Mouse (Mus musculus) neural tube, embryonic 10.5 days (tissue): Measurements from ENCODE around the gene Gemin5.
"Not testable (repeated sequence)": the region's sequence is repeated elsewhere in the genome, so short reads cannot be mapped to it uniquely, and the experiment has no call there.

Experiments
- DNase-seq: peaks from one replicate; pipeline ENCODE4 v3.0.0-alpha.2; 2017; ENCODE audit warnings: low spot score; ENCODE audit errors: extremely low spot score

Gene Gemin5

DNA sequence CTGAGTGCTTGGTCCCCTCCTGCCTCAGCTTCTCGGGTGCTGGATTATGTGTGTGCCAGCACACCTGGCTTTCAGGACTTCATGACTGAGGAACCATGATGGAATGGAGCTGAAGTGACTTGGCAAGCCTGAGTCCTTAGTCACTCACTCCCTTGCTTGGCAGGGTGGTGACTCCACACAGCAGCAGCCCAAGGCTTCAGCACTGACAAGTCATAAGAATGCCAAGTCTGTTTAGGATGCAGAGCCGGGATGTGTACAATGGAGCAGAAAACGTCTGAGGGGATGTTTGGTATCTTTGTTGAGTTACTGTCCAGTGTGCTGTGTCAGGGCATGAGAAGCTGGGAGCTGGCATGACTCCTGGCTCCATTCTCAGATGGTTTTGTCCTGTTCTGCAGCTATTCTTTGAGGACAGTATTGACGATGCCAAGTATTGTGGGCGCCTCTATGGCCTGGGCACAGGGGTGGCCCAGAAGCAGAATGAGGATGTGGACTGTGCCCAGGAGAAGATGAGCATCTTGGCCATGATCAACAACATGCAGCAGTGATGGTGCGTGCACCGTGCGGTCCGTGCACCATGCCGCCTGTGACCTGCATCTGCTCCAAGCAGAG, 51.2 kb downstream of the Gemin5 start:
- DNase-seq = no peak

DNA sequence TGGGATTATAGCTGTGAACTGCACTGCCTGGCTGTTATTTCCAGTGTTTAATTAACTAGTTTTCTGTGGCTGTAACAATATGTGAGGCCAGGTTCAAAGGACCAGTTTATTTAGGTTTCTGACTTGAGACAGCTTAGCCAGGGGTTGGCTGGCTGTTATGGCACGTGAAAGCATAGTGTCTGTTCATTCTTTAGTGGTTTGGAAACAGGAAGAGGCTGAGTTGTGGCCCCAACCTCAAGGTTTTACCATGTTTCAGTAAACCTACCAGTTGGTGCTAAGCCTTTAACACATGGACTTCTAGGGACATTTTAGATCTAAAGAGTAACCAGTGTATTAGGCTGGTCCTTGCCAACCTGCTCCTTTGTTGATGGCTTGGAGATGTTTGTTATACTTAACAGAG, 51.8 kb downstream of the Gemin5 start:
- no peak for DNase-seq

DNA sequence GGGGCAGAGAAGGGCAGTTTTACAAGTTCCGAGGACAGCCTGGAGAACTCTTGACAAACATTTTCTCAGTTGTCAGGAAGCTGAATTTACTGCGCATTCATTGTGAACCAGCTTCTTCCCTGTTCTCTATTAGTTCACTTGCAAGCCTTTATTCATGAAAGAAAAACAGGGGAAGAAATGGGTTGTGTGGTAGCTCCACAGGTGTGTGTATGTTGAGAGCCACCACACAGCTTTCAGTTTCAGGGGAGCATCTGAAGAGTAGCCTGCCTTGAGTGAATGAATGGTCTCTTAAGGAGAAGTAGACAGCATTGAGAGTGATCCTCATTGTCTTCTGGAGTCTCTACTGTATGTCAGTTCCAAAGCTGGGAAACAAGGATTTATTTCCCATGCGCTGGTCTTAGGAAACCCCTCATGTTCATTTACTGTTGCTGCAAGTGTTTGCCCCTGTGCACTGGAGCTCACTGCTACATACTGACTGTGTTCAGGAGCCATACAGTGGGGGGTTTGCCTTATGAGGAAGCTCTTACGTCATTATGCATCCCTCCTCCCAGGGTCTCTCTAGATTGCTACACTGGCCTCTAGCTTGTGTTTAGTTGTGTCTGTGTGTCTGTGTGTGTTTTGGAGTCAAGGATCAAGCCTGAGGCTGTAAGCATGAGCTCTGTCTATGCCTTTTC, 60.5 kb downstream of the Gemin5 start:
- no peak for DNase-seq

DNA sequence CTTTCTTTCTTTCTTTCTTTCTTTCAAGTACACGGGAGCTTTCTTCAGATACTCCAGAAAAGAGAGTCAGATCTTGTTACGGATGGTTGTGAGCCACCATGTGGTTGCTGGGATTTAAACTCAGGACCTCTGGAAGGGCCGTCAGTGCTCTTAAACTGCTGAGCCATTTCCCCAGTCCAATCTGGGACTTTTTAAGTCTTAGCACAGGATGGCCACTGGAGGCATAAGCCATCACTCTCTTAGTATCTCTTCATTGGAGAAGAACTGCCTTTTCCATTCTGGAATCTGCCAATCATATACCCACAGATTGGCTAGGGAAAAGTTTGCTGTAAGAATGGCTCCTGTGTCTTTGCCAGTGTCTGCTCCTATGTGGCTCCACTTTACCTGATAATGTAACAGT, 61.3 kb downstream of the Gemin5 start:
- no peak for DNase-seq

- DNase-seq = no peak
Observed at GRCm38 (mm10) chr11:58104351-58104791, 64.0 kb downstream of the Gemin5 start.

DNA sequence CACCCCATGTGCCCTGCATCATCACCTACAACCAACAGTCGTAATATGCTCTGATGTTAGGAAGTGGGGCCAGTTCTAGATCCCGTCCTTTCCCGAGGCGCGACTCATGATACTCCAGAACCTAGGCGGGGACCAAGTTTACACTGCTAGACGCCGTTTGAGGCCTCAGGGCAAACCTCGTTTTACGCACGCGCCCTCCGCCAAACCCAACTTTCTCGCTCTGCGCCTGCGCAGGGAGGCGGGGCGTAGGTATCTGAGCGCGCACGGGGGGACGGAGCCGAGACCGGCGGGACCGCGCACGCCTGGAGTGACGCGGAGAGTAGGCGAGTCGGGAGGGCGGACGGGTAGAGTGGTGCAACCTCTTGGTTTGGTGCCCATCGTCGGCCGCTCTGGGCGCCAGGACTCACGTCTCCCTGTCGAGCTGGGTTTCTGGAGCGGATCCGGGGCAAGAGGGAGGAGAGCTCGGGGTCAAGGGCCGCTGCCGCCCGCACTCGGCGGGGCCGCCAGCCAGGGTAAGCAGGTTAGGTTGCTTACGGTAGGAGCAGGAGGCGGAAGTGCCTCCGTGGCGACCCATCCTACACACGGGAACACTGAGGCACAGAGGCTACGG, 64.5 kb downstream of the Gemin5 start, which contains the start of gene Cnot8:
Cnot8 (plus strand) TSS at position 457 of the 610 bp plus-strand sequence.
- peak; percentile 98 for DNase-seq

DNA sequence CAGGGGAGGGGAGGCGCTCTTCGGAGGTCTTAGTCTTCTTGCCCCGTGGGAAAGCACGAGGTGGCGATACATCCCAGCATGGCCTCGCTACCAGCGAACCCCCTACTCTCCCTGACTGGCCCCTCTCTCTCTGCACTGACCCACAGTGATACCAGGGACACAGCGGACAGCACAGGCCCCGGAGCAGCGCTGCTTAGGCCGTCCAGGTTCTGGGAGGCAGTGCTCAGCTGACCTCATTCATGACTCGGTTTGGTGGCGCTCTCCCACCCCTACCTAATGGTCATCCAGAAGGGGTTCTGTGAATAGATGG, 65.0 kb downstream of the Gemin5 start:
- no peak for DNase-seq

DNA sequence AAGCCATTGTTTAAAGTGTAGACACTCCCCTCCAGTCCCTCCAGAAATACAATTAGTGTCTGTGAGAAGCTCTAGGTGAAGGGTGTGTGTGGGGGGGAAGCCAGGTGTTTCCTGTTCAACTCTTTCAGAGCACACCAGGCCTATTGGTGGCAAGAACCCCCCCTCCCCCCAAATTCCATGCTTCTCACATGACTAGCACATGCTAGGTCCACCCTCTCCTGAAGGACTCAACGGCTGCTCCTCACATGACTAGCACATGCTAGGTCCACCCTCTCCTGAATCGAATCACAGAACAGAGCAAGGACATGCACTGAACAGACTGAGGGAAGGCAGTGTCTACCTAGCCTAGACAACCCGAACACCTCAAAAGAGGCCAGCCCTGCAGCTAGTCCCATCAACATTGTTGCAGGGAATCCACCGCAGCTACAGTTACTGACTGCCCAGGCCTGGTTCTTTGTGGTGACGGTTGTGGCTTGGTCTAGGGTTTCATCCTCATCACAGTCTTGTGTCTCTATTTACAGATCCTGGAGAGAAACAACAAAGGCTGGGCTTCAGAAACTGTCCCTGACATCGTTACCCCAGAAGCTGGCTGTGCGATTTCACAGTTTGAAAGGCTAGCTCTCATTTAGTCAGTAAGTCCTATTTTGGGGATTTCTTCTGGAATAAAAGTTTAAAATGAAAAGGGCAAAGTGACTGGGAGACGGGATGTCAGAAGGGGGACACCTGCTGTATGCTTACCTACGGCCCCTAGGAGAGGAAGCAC, 65.6 kb downstream of the Gemin5 start:
- DNase-seq = no peak

DNA sequence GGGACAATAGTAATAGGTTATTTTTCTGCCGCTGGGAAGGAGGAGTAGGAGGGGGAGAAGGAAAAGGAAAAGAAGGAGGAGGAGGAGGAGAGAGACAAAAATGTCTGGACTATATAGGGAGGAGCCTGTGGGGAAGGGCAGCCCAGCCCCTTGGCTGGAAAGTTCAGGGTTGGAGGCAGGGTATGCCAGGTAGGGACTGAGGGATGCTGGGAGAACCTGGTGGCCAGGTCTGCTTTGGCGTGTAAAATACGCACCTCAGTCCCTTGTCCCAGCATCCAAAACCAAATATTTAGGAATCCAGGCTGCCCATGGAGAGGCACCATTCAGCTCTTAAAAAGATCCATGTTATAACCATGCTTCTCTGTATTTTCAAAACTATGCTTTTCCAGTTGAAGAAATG, 66.2 kb downstream of the Gemin5 start:
- no peak for DNase-seq

GRCm38 (mm10) chr11:58101194-58101720, 67.1 kb downstream of the Gemin5 start:
- DNase-seq = no peak

GRCm38 (mm10) chr11:58100006-58100405, 68.3 kb downstream of the Gemin5 start:
- DNase-seq = no peak

GRCm38 (mm10) chr11:58098366-58098720, 70.0 kb downstream of the Gemin5 start:
- DNase-seq = not testable (repeated sequence)

DNA sequence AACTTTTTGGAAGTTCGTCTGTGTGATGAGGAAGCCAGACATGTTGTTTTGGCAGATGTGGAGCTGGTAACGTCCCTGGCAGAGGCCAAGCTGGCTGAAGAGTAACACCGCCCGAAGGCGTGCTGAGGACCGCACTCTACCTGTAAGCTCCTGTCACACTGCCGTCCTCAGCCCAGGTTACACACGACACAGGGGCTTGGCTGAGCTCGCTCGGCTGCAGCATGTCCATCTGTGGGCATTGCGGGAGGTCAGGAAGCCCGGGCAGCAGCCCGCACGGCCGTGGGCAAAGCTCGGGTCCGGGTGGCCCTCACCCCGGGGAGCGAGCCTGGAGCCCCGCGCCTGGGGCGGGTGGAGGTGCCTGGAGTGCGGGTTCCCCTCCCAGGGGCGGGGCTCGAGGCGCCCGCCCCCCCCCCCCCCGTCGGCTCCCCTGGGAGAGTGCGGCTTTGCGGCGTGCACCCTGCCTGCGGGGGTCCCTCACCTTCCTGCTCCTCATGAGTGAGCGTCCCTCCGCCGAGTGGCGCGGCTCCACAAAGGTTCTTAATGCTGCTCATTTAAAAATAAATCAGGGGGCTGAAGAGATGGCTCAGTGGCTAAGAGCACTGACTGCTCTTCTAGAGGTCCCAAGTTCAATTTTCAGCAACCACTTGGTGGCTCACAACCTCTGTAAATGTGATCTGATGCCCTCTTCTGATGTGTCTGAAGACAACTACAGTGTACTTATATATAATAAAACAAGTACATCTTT, 70.5 kb downstream of the Gemin5 start:
- DNase-seq = peak; percentile 23

DNA sequence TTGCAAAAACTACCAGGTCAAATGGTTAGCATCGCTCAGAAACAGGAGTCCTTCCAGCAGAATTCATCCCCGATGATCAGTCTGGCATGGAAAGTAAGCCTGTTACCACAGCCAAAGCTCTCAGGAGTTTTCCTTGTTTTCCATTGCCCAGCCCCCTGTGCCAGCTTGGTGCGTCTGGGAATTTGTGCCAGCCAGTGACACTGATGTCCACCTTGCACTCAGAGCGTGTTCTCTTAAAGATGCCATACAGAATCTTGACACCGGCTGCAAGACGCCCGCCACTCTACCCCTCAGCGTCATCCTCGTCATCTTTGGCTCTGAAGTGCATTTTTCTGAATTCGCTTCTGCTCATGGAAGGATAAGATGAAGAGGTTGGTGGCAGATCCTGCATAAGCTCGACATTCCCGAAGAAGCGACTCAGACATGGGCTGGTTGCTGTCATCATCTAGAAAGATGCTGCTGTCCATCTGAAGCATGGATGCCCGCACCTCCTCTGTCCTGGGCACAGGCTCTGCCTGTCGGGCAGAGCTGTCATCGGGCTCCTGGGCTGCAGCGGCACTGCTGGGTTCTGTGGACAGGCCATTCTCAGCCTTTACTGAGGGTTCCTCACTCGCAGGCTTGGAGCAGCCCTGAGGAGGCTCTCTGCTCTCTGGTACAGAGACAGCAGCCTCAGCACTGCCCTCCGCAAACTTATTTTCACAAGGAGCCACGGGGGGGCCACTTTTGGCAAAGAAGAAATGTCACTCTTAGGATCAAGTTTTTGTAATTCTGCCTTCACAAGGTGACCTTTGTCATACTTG, 71.3 kb downstream of the Gemin5 start:
- no peak for DNase-seq

GRCm38 (mm10) chr11:58096160-58096559, 72.2 kb downstream of the Gemin5 start:
- DNase-seq = no peak

GRCm38 (mm10) chr11:58095561-58095960, 72.8 kb downstream of the Gemin5 start:
- no peak for DNase-seq

DNA sequence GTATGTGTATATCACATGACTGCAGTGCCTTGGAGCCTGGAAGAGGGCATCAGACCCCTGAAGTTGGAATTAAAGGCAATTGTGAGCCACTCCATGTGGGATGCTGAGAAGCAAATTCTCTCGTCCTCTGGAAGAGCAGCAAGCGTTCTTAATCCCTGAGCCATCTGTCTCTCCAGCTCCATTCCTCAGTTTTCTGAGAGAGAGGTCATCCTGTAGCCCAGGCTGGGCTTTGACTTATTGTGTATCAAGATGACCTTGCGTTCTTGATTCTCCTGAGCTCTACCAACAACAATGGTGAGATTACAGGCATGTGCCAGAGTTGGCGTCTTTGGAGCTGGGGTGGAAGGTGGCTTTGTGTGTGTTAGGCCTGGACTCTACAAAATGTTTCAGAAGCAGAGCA, 73.6 kb downstream of the Gemin5 start:
- DNase-seq = no peak

GRCm38 (mm10) chr11:58093021-58093528, 75.3 kb downstream of the Gemin5 start, which contains the start of gene Gm12248:
Gene Gm12248 (minus strand): TSS chr11:58093134.
- peak; percentile 30 for DNase-seq

- DNase-seq = no peak
Observed at GRCm38 (mm10) chr11:58092541-58092940, 75.8 kb downstream of the Gemin5 start.

DNA sequence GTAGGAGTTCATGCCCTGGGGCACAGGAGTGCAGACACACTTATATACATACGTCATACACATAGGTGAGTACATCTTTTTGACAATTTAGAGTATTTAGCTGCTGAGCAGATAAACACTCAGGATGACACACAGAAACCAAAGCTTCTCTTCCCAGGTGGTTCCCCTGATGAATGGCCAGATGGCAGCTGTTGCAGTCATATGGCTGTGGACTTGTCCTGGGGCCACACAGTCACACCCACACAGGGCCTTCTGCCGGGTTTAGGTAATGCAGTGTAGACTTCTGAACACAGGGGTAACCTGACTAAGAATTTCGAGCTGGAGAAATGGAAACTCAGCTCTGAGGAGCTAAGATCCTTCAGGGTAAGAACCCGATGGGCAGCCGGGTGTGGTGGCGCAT, 86.6 kb downstream of the Gemin5 start:
- DNase-seq = no peak
